Mouse (Mus musculus) hindbrain, postnatal 0 days (tissue): ENCODE measurements around the gene Elmo1. TPM values are rescaled to one million over a fixed set of nuclear protein-coding genes. Genes with fewer than 3 reads are reported as not detected.
A peak's percentile ranks its signal among the peaks of the same experiment; 100 is the strongest.

Experiments
- ATAC-seq: fragments of 200-750 bp; cut with Nextera tagmentation; 2 replicates; pipeline ENCODE4 v1.8.0; 2017; ENCODE audit warnings: mild to moderate bottlenecking, moderate TSS enrichment, moderate library complexity
- DNase-seq: peaks from one replicate; pipeline ENCODE4 v3.0.0-alpha.2; 2015; ENCODE audit warnings: low spot score
- H3K27ac ChIP-seq: fragments of 300-500 bp; sonication (generic); 2 replicates; pipeline ENCODE4 v1.5.1; 2014; ENCODE audit warnings: mild to moderate bottlenecking
- H3K27me3 ChIP-seq: fragments of 300-500 bp; sonication (generic); 2 replicates; pipeline ENCODE4 v1.6.1; 2014; ENCODE audit warnings: low read length, mixed read lengths; ENCODE audit not compliant: insufficient read depth
- H3K36me3 ChIP-seq: fragments of 300-500 bp; sonication (generic); 2 replicates; pipeline ENCODE4 v1.6.1; 2014; ENCODE audit warnings: low read length, mixed read lengths; ENCODE audit not compliant: insufficient read depth
- H3K4me1 ChIP-seq: fragments of 300-500 bp; sonication (generic); 2 replicates; pipeline ENCODE4 v1.6.1; 2014; ENCODE audit warnings: antibody characterized with exemption, low read length, mixed read lengths; ENCODE audit not compliant: insufficient read depth
- H3K4me2 ChIP-seq: fragments of 300-500 bp; sonication (generic); 2 replicates; pipeline ENCODE4 v1.6.1; 2014; ENCODE audit warnings: low read depth, mild to moderate bottlenecking, low read length, moderate library complexity, mixed read lengths
- H3K4me3 ChIP-seq: fragments of 300-500 bp; sonication (generic); 2 replicates; pipeline ENCODE4 v1.5.1; 2014; ENCODE audit warnings: low read length
- H3K9ac ChIP-seq: fragments of 300-500 bp; sonication (generic); replicated peaks from 2 replicates; pipeline ENCODE4 v1.6.1; 2014; ENCODE audit warnings: mild to moderate bottlenecking, low read length, moderate library complexity, mixed read lengths
- H3K9me3 ChIP-seq: fragments of 300-500 bp; sonication (generic); 2 replicates; pipeline ENCODE4 v1.6.1; 2016; ENCODE audit warnings: low read length, mixed read lengths
- CTCF ChIP-seq: IDR thresholded peaks from 2 replicates; pipeline ENCODE4 v1.5.1; 2016; ENCODE audit warnings: antibody characterized with exemption, control low read depth, low read depth
- WGBS: fragments of 180-500 bp; shearing (Covaris S2); extraction: QIAGEN DNeasy Blood & Tissue Kit; methylation state at CpG from one replicate; pipeline ENCODE4 v1.1.7; 2014; 5-methylcytosine and 5-hydroxymethylcytosine counted together
- polyA plus RNA-seq: library from polyadenylated mRNA; unstranded; fragments of >200 nt; fragmentation: Nextera tagmentation; extraction: Ambion mirVana; gene quantifications from 2 replicates; pipeline ENCODE4 v1.2.1, GENCODE M21; 2015
- total RNA-seq: library from RNA; depleted of rRNA; stranded (reverse); fragments of >200 nt; gene quantifications from 2 replicates; pipeline ENCODE4 v1.2.3, GENCODE M21; 2014

Elmo1 gene
- total and polyA plus RNA-seq, 2 experiments from 2014 or later: 35.8 to 37.5 TPM

- DNase-seq (no peak), ATAC-seq (no peak)
- Histone ChIP-seq H3K36me3 (no peaks in the 10 kb centered on the region), H3K27ac (no peak overlapping the region), H3K9ac (no peak overlapping the region), H3K4me3 (no peak overlapping the region), H3K9me3 (no peaks in the 10 kb centered on the region), H3K4me1 (no peaks in the 10 kb centered on the region), H3K4me2 (no peak overlapping the region), H3K27me3 (no peaks in the 10 kb centered on the region)
- 87% methylated on average over 4 of the region's 4 CpGs for WGBS
- TF ChIP-seq CTCF: no peak
Measured at GRCm38 (mm10) chr13:20128097-20128496, 37.7 kb downstream of the Elmo1 start.

GRCm38 (mm10) chr13:20130731-20131130, 40.3 kb downstream of the Elmo1 start:
- H3K27ac ChIP-seq: no peak overlapping the region
- H3K9me3 ChIP-seq: no peaks in the 10 kb centered on the region
- no peak overlapping the region for H3K4me3 ChIP-seq
- no peaks in the 10 kb centered on the region for H3K27me3 ChIP-seq
- DNase-seq (no peak), ATAC-seq (no peak)
- WGBS: 82% methylated on average over 3 of the region's 3 CpGs
- H3K9ac ChIP-seq: no peak overlapping the region
- peaks cover 8% of the 10 kb centered on the region for H3K4me1 ChIP-seq
- H3K4me2 ChIP-seq: no peak overlapping the region
- no peaks in the 10 kb centered on the region for H3K36me3 ChIP-seq
- no peak for TF ChIP-seq CTCF

GRCm38 (mm10) chr13:20131322-20131997, 41.1 kb downstream of the Elmo1 start:
- no peak overlapping the region for H3K9ac ChIP-seq
- H3K4me2 ChIP-seq: no peak overlapping the region
- ATAC-seq (no peak), DNase-seq (no peak)
- peaks cover 8% of the 10 kb centered on the region for H3K4me1 ChIP-seq
- no peak overlapping the region for H3K27ac ChIP-seq
- H3K27me3 ChIP-seq: no peaks in the 10 kb centered on the region
- no peak overlapping the region for H3K4me3 ChIP-seq
- no peaks in the 10 kb centered on the region for H3K36me3 ChIP-seq
- no peak for TF ChIP-seq CTCF
- no peaks in the 10 kb centered on the region for H3K9me3 ChIP-seq
- WGBS: 92% methylated on average over 5 of the region's 5 CpGs

GRCm38 (mm10) chr13:20131998-20132371, 41.6 kb downstream of the Elmo1 start:
- ATAC-seq (no peak), DNase-seq (no peak)
- Histone ChIP-seq H3K4me1 (peaks cover 8% of the 10 kb centered on the region), H3K27me3 (no peaks in the 10 kb centered on the region), H3K27ac (no peak overlapping the region), H3K9ac (no peak overlapping the region), H3K4me2 (no peak overlapping the region), H3K36me3 (no peaks in the 10 kb centered on the region), H3K9me3 (no peaks in the 10 kb centered on the region), H3K4me3 (no peak overlapping the region)
- 88% methylated on average over 4 of the region's 4 CpGs for WGBS
- no peak for TF ChIP-seq CTCF

- no peaks in the 10 kb centered on the region for H3K36me3 ChIP-seq
- ATAC-seq (peak; percentile 78), DNase-seq (no peak)
- H3K4me1 ChIP-seq: peaks cover 9% of the 10 kb centered on the region
- no peak overlapping the region for H3K4me2 ChIP-seq
- no peaks in the 10 kb centered on the region for H3K9me3 ChIP-seq
- no peaks in the 10 kb centered on the region for H3K27me3 ChIP-seq
- H3K4me3 ChIP-seq: no peak overlapping the region
- H3K9ac ChIP-seq: no peak overlapping the region
- no peak for TF ChIP-seq CTCF
- peak overlapping the region; percentile 52; the same call in 1 of the 2 replicates for H3K27ac ChIP-seq
- 31% methylated on average over 6 of the region's 6 CpGs for WGBS
Measured at GRCm38 (mm10) chr13:20133602-20134394, 43.4 kb downstream of the Elmo1 start.

GRCm38 (mm10) chr13:20134395-20135225, 44.2 kb downstream of the Elmo1 start:
- Histone ChIP-seq H3K4me3 (no peak overlapping the region), H3K27me3 (no peaks in the 10 kb centered on the region), H3K36me3 (no peaks in the 10 kb centered on the region), H3K9ac (no peak overlapping the region), H3K4me1 (peaks cover 13% of the 10 kb centered on the region), H3K4me2 (no peak overlapping the region), H3K9me3 (no peaks in the 10 kb centered on the region), H3K27ac (no peak overlapping the region)
- no peak for TF ChIP-seq CTCF
- ATAC-seq (no peak), DNase-seq (no peak)
- 84% methylated on average over 18 of the region's 18 CpGs for WGBS
